Mouse (Mus musculus) CH12.LX (cell line): ENCODE measurements around the gene Elk3. TPM values are rescaled to one million over a fixed set of nuclear protein-coding genes. Genes with fewer than 3 reads are reported as not detected.

Experiments
- DNase-seq: peaks from one replicate; pipeline ENCODE4 v3.0.0-alpha.2; 2013; ENCODE audit errors: extremely low read depth
- H3K27ac ChIP-seq: 2 replicates; pipeline ENCODE4 v1.5.1; 2012; ENCODE audit warnings: low read depth, mild to moderate bottlenecking, control low read depth, moderate library complexity; ENCODE audit not compliant: insufficient read depth
- H3K27me3 ChIP-seq: replicated peaks from 2 replicates; pipeline ENCODE3; 2012; ENCODE audit warnings: inconsistent platforms
- H3K36me3 ChIP-seq, 2 experiments: replicated peaks in 1 of 2; 2 replicates each; pipeline versions ENCODE3 to v1.6.1; 2012; ENCODE audit warnings: inconsistent platforms in 1 of 2, low read length in 1 of 2, mild to moderate bottlenecking in 1 of 2, mixed read lengths in 1 of 2, moderate library complexity in 1 of 2; ENCODE audit not compliant: control insufficient read depth in 1 of 2, insufficient read depth in 1 of 2
- H3K4me1 ChIP-seq, 2 experiments: 2 replicates each; pipeline ENCODE4 v1.6.1; 2012; ENCODE audit warnings: inconsistent platforms in 1 of 2, moderate library complexity in 1 of 2; ENCODE audit not compliant: insufficient read depth in 2 of 2, control insufficient read depth in 1 of 2
- H3K4me2 ChIP-seq: 2 replicates; pipeline ENCODE4 v1.6.1; 2012; ENCODE audit warnings: low read depth, mild to moderate bottlenecking, control low read depth; ENCODE audit not compliant: poor library complexity, insufficient read depth, severe bottlenecking
- H3K4me3 ChIP-seq, 3 experiments: fragments of 150-350 bp in 1 of 3; sonication (generic) in 1 of 3; replicated peaks in 1 of 3; 2 replicates each; pipeline versions ENCODE3 to v1.5.1; 2011 to 2012; ENCODE audit warnings: low read depth in 2 of 3, low read length in 2 of 3, mild to moderate bottlenecking in 2 of 3, moderate library complexity in 2 of 3, control low read depth in 1 of 3, improper control_type of control experiment in 1 of 3, inconsistent platforms in 1 of 3, mixed read lengths in 1 of 3; ENCODE audit not compliant: poor library complexity in 1 of 3
- H3K79me2 ChIP-seq: replicated peaks from 2 replicates; pipeline ENCODE4 v1.6.1; 2012; ENCODE audit warnings: mild to moderate bottlenecking, moderate library complexity; ENCODE audit not compliant: control insufficient read depth, poor library complexity, insufficient read depth, severe bottlenecking; ENCODE audit errors: extremely low read depth
- H3K9ac ChIP-seq: 2 replicates; pipeline ENCODE4 v1.6.1; 2012; ENCODE audit warnings: low read depth, mild to moderate bottlenecking, control low read depth, moderate library complexity; ENCODE audit not compliant: insufficient read depth
- H3K9me3 ChIP-seq: replicated peaks from 2 replicates; pipeline ENCODE3; 2012; ENCODE audit warnings: low read length, inconsistent platforms, mixed read lengths
- BHLHE40 ChIP-seq: IDR thresholded peaks from 2 replicates; pipeline ENCODE4 v1.6.1; 2011; ENCODE audit warnings: mild to moderate bottlenecking, low read depth, low read length, improper control_type of control experiment
- CHD2 ChIP-seq: IDR thresholded peaks from 2 replicates; pipeline ENCODE4 v1.6.1; 2011; ENCODE audit warnings: low read length, improper control_type of control experiment
- CTCF ChIP-seq, 2 experiments: IDR thresholded peaks in 1 of 2; conservative IDR thresholded peaks in 1 of 2; 2 replicates each; pipeline ENCODE4 v1.5.1; 2011 to 2012; ENCODE audit warnings: low read depth in 2 of 2, low read length in 2 of 2, improper control_type of control experiment in 1 of 2, inconsistent platforms in 1 of 2, mild to moderate bottlenecking in 1 of 2, moderate library complexity in 1 of 2
- E2F4 ChIP-seq: IDR thresholded peaks from 2 replicates; pipeline ENCODE4 v1.6.1; 2011; ENCODE audit warnings: low read depth, low read length, improper control_type of control experiment; ENCODE audit not compliant: insufficient replicate concordance
- ETS1 ChIP-seq: conservative IDR thresholded peaks from 2 replicates; pipeline ENCODE4 v1.6.1; 2012; ENCODE audit warnings: low read depth, mild to moderate bottlenecking, inconsistent platforms, low read length, improper control_type of control experiment, moderate library complexity
- GABPA ChIP-seq: IDR thresholded peaks from 2 replicates; pipeline ENCODE4 v1.6.1; 2012; ENCODE audit warnings: low read depth, low read length, improper control_type of control experiment, inconsistent platforms; ENCODE audit not compliant: insufficient replicate concordance
- JUND ChIP-seq: conservative IDR thresholded peaks from 2 replicates; pipeline ENCODE4 v1.6.1; 2011; ENCODE audit warnings: low read depth, low read length, improper control_type of control experiment
- KAT2A ChIP-seq: IDR thresholded peaks from 2 replicates; pipeline ENCODE4 v1.6.1; 2012; ENCODE audit warnings: low read length, improper control_type of control experiment, inconsistent platforms; ENCODE audit not compliant: insufficient replicate concordance
- MAFK ChIP-seq: IDR thresholded peaks from 2 replicates; pipeline ENCODE4 v1.6.1; 2011; ENCODE audit warnings: low read length, improper control_type of control experiment; ENCODE audit not compliant: insufficient replicate concordance
- MAZ ChIP-seq: IDR thresholded peaks from 2 replicates; pipeline ENCODE4 v1.6.1; 2012; ENCODE audit warnings: low read depth, mild to moderate bottlenecking, inconsistent platforms, low read length, improper control_type of control experiment, moderate library complexity
- MEF2A ChIP-seq: IDR thresholded peaks from 2 replicates; pipeline ENCODE4 v1.6.1; 2014; ENCODE audit warnings: low read depth, mild to moderate bottlenecking, inconsistent platforms, low read length, improper control_type of control experiment, borderline replicate concordance
- NRF1 ChIP-seq: IDR thresholded peaks from 2 replicates; pipeline ENCODE4 v1.6.1; 2014; ENCODE audit warnings: low read depth, mild to moderate bottlenecking, inconsistent platforms, low read length, improper control_type of control experiment, moderate library complexity
- PAX5 ChIP-seq: IDR thresholded peaks from 2 replicates; pipeline ENCODE4 v1.6.1; 2012; ENCODE audit warnings: low read length, inconsistent platforms, mixed read lengths
- POLR2A ChIP-seq: IDR thresholded peaks from 2 replicates; pipeline ENCODE4 v1.6.1; 2011; ENCODE audit warnings: low read depth, mild to moderate bottlenecking, improper control_type of control experiment, low read length
- POLR2AphosphoS2 ChIP-seq: IDR thresholded peaks from 2 replicates; pipeline ENCODE4 v1.6.1; 2011; ENCODE audit warnings: low read depth, low read length, improper control_type of control experiment
- RAD21 ChIP-seq: IDR thresholded peaks from 2 replicates; pipeline ENCODE4 v1.6.1; 2011; ENCODE audit warnings: low read depth, mild to moderate bottlenecking, low read length, improper control_type of control experiment, moderate library complexity
- RCOR1 ChIP-seq: conservative IDR thresholded peaks from 2 replicates; pipeline ENCODE4 v1.6.1; 2012; ENCODE audit warnings: low read depth, mild to moderate bottlenecking, inconsistent platforms, low read length, improper control_type of control experiment
- SIN3A ChIP-seq: IDR thresholded peaks from 2 replicates; pipeline ENCODE4 v1.6.1; 2012; ENCODE audit warnings: low read length, improper control_type of control experiment, inconsistent platforms
- SMC3 ChIP-seq: IDR thresholded peaks from 2 replicates; pipeline ENCODE4 v1.6.1; 2011; ENCODE audit warnings: low read depth, low read length, improper control_type of control experiment
- TCF12 ChIP-seq: IDR thresholded peaks from 2 replicates; pipeline ENCODE4 v1.6.1; 2014; ENCODE audit warnings: low read depth, mild to moderate bottlenecking, inconsistent platforms, low read length, improper control_type of control experiment
- UBTF ChIP-seq: IDR thresholded peaks from 2 replicates; pipeline ENCODE4 v1.6.1; 2012; ENCODE audit warnings: low read depth, mild to moderate bottlenecking, inconsistent platforms, low read length, improper control_type of control experiment, moderate library complexity
- ZC3H11A ChIP-seq: IDR thresholded peaks from 2 replicates; pipeline ENCODE4 v1.6.1; 2012; ENCODE audit warnings: low read depth, mild to moderate bottlenecking, inconsistent platforms, low read length, improper control_type of control experiment
- ZKSCAN1 ChIP-seq: IDR thresholded peaks from 2 replicates; pipeline ENCODE4 v1.6.1; 2012; ENCODE audit warnings: low read depth, inconsistent platforms, low read length, improper control_type of control experiment, borderline replicate concordance
- dilution Hi-C: fragments of 300-500 bp; cut with MboI; formaldehyde crosslinking; loops from 2 replicates; pipeline ENCODE4 v1.14.3; 2020; ENCODE audit warnings: low sequenced_read_pairs; ENCODE audit not compliant: extremely low pct_unique_long_range_greater_than_20kb, extremely low pct_ligation_motif_present
- in situ Hi-C: fragments of 300-500 bp; cut with MboI; formaldehyde crosslinking; loops from 3 replicates; pipeline ENCODE4 v1.14.3; 2019; ENCODE audit warnings: low sequenced_read_pairs, low pct_ligation_motif_present, low pct_unique_long_range_greater_than_20kb, mixed read lengths
- polyA plus RNA-seq: library from polyadenylated mRNA; unstranded; fragments of >175 nt; gene quantifications from 2 replicates; pipeline ENCODE4 v1.2.1, GENCODE M21; 2012; ENCODE audit warnings: low read depth; ENCODE audit not compliant: insufficient read length
- total RNA-seq, 2 experiments: library from RNA; depleted of rRNA; stranded (reverse); fragments of 300-350 nt in 1 of 2; fragments of >200 nt in 1 of 2; gene quantifications; 2 replicates each; pipeline ENCODE4 v1.2.3; 2012 to 2014

Elk3 gene
- total and polyA plus RNA-seq, 3 experiments, result 20.1 to 37.0 (median 25.8) TPM

- DNase-seq, result no peak
- H3K27ac ChIP-seq, result no peak overlapping the region
- H3K9me3 ChIP-seq, result no peaks in the 10 kb centered on the region
- no peaks in the 10 kb centered on the region for H3K79me2 ChIP-seq
- H3K27me3 ChIP-seq, result no peaks in the 10 kb centered on the region
- no peak overlapping the region for H3K4me3 ChIP-seq
- in situ Hi-C loops (no loop called here), dilution Hi-C loops (no loop called here)
- no peaks in the 10 kb centered on the region for H3K4me1 ChIP-seq
- TF ChIP-seq ZC3H11A, result no peak
- TF ChIP-seq GABPA, result no peak
- TF ChIP-seq CTCF (conservative IDR thresholded peaks at IDR 0.05 in 1 of 2, IDR thresholded peaks at IDR 0.05 in 1 of 2; ENCODE audit: low read depth in 2 of 2, low read length in 2 of 2), result no peak
- TF ChIP-seq TCF12, result no peak
- no peak for TF ChIP-seq MAZ
- H3K4me2 ChIP-seq, result no peak overlapping the region
- H3K9ac ChIP-seq, result no peak overlapping the region
- H3K36me3 ChIP-seq, result peaks cover 44 to 84% of the 10 kb centered on the region in 2 experiments
Observed at GRCm38 (mm10) chr10:93231893-93232292, 79.0 kb downstream of the Elk3 start.

- H3K9ac ChIP-seq, result no peak overlapping the region
- no peak overlapping the region for H3K4me2 ChIP-seq
- H3K27me3 ChIP-seq, result no peaks in the 10 kb centered on the region
- H3K79me2 ChIP-seq, result no peaks in the 10 kb centered on the region
- peaks cover 46 to 86% of the 10 kb centered on the region in 2 experiments for H3K36me3 ChIP-seq
- H3K4me1 ChIP-seq, result no peaks in the 10 kb centered on the region
- no peaks in the 10 kb centered on the region for H3K9me3 ChIP-seq
- H3K4me3 ChIP-seq, result no peak overlapping the region
- DNase-seq, result no peak
- no peak overlapping the region for H3K27ac ChIP-seq
- TF ChIP-seq NRF1 (no peak), MAFK (no peak), RCOR1 (no peak), SIN3A (no peak), RAD21 (no peak), PAX5 (no peak), E2F4 (no peak), JUND (no peak), KAT2A (no peak), MEF2A (no peak), UBTF (no peak), ETS1 (no peak), ZKSCAN1 (no peak), POLR2AphosphoS2 (no peak), SMC3 (no peak), ZC3H11A (no peak), CHD2 (no peak), POLR2A (no peak), BHLHE40 (no peak)
- TF ChIP-seq, all 38 proteins: peak for 0
- in situ Hi-C loops, result no loop called here
- dilution Hi-C loops, result no loop called here
Observed at GRCm38 (mm10) chr10:93231490-93231889, 79.4 kb downstream of the Elk3 start.
